Mouse (Mus musculus) lung, adult 2 months (tissue): ENCODE results near the gene Lypd3. TPM values are rescaled to one million over a fixed set of nuclear protein-coding genes. Genes with fewer than 3 reads are reported as not detected.

Source experiments
- DNase-seq: peaks from one replicate; pipeline ENCODE4 v3.0.0; 2022
- H3K4me1 ChIP-seq: fragments of 200-500 bp; 2 replicates; pipeline ENCODE4 v1.6.1; 2011; ENCODE audit warnings: low read length; ENCODE audit not compliant: control insufficient read depth, insufficient read depth
- H3K4me3 ChIP-seq: fragments of 200-500 bp; replicated peaks from 2 replicates; pipeline ENCODE3; 2011; ENCODE audit warnings: low read depth, mild to moderate bottlenecking, control low read depth, low read length; ENCODE audit errors: extremely low read depth
- CTCF ChIP-seq: fragments of 200-500 bp; IDR thresholded peaks from 2 replicates; pipeline ENCODE4 v1.5.1; 2011; ENCODE audit warnings: mild to moderate bottlenecking, low read length, control low read depth; ENCODE audit not compliant: insufficient read depth
- POLR2A ChIP-seq: fragments of 200-500 bp; IDR thresholded peaks from 2 replicates; pipeline ENCODE4 v1.6.1; 2011; ENCODE audit warnings: low read depth, mild to moderate bottlenecking, control low read depth, low read length, borderline replicate concordance; ENCODE audit errors: extremely low read depth
- WGBS: fragments of 180-500 bp; shearing (Covaris S2); methylation state at CpG from one replicate; pipeline ENCODE4 v1.1.7; 2018; 5-methylcytosine and 5-hydroxymethylcytosine counted together
- polyA plus RNA-seq: library from polyadenylated mRNA; depleted of rRNA; stranded (reverse); fragments of >200 nt; gene quantifications from 2 replicates; pipeline ENCODE4 v1.2.3, GENCODE M21; 2012

The Lypd3 gene
- polyA plus RNA-seq, 1 experiment = 63.0 TPM

GRCm38 (mm10) chr7:24595464-24595863 is 40.9 kb upstream of the Lypd3 start:
- H3K4me3 ChIP-seq = no peak overlapping the region
- TF ChIP-seq CTCF (no peak), POLR2A (no peak)
- no peak for DNase-seq
- 68% methylated on average over 2 of the region's 2 CpGs for WGBS
- no peaks in the 10 kb centered on the region; the same call in 1 of the 2 replicates for H3K4me1 ChIP-seq

DNA sequence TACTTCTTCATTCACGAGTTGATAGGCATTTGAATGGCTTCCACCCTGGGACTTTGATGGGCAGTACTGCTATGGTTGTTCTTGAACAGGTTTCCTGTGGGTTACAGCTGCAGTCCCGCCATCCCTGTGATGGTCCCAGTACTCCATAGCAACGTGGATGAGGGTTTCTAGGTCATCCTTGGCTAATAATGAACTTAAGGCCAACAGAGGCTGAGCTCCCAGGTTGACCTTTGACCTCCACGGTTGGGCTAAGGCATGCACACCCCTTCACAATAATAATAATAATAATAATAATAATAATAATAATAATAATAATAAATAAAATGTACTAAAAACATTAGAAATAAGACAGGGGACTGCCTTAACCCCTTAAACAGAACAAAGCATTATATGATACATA is 38.2 kb upstream of the Lypd3 start:
- no peak overlapping the region for H3K4me3 ChIP-seq
- no peaks in the 10 kb centered on the region; the same call in none of the 2 replicates for H3K4me1 ChIP-seq
- 63% methylated on average over 4 of the region's 4 CpGs for WGBS
- no peak for DNase-seq
- TF ChIP-seq POLR2A (no peak), CTCF (no peak)

DNA sequence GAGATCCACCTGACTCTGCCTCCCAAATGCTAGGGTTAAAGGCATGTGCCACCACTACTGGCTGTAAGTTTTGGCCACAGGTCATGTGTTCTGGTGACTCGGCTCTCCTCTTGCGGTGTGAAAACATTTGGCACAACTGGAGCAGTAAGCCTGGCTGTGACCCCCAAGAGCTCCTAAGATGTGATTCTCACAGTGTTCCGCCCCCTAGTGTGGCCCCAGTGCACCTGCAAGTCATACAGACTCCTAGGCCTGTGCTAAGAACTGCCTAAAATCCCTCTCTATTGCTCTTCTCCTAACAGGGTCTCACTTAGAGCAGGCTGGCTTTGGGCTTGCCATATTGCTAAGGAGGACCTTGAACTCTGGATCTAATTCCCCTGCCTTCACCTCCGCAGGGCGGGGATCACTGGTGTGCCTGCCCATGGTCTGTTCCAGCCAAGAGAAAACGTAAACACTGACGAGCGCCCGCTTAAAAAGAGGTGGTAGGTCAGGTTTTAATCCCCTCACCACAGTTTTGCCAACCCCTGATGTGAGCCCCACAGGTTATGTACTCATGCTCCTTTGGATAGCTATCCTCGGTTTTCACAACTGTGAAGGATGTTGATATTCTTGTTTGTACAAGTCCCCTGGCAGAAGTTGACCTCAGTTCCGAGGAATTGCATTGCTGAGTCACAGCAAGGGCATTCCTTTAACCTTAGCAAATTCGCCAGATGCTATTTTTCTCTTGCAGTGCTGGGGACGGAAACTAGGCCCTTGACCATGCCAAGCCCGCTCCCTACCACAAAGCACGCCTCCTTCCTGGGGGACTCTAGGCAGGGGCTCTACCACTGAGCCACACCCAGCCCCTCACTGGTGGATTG is 36.9 kb upstream of the Lypd3 start:
- Histone ChIP-seq H3K4me1 (no peaks in the 10 kb centered on the region; the same call in 1 of the 2 replicates), H3K4me3 (no peak overlapping the region)
- WGBS = 66% methylated on average over 15 of the region's 15 CpGs
- TF ChIP-seq POLR2A = no peak
- TF ChIP-seq CTCF = peak; percentile 28
- no peak for DNase-seq

- WGBS = 6% methylated on average over 13 of the region's 13 CpGs
- TF ChIP-seq POLR2A = no peak
- TF ChIP-seq CTCF = peak; percentile 100
- peak; percentile 94 for DNase-seq
- H3K4me3 ChIP-seq = no peak overlapping the region
- H3K4me1 ChIP-seq = no peaks in the 10 kb centered on the region; the same call in 1 of the 2 replicates
Observed at GRCm38 (mm10) chr7:24600941-24601597, 35.3 kb upstream of the Lypd3 start.

DNA sequence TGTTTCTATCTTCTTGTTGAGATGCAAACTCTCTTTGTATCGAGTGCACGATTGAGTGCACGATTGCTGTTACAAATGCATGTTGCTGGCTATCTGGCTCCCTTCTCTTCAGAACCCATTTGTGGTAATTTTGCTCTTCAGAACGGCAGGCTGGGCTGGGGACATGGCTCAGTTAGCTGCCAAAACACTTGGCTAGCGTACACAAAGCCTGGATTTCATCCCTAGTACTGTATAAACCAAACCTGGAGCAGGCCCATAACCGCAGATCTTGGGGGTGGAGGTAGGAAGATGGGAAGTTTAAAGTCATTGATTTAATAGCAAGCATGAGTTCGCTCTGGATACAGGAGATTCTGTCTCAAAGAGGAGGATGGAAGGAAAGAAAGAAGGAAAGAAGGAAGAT is 30.8 kb upstream of the Lypd3 start:
- TF ChIP-seq POLR2A = no peak
- no peak for TF ChIP-seq CTCF
- DNase-seq = no peak
- Histone ChIP-seq H3K4me1 (no peaks in the 10 kb centered on the region; the same call in 1 of the 2 replicates), H3K4me3 (no peak overlapping the region)
- 70% methylated on average over 7 of the region's 7 CpGs for WGBS

DNA sequence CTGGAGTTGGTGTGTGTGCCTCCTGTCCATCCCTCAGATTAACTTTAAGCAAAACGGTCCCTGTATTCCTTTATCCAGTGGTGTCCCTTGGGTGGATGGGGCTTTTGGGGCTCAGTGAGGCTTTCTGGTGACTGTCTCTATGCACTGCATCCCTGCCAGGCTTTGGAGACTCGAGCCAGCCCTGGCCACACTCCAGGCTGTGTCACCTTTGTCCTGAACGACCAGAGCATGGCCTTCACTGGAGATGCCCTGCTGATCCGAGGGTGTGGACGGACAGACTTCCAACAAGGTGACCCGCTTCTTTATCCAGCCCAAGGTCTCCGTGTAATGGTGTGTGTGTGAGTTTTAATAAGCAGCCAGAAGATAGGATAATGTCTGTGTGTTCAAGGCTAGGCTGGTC is 30.3 kb upstream of the Lypd3 start:
- DNase-seq = no peak
- Histone ChIP-seq H3K4me1 (no peaks in the 10 kb centered on the region; the same call in 1 of the 2 replicates), H3K4me3 (no peak overlapping the region)
- WGBS = 81% methylated on average over 7 of the region's 7 CpGs
- TF ChIP-seq POLR2A (no peak), CTCF (no peak)

- H3K4me3 ChIP-seq = no peak overlapping the region
- TF ChIP-seq POLR2A (no peak), CTCF (no peak)
- no peak for DNase-seq
- H3K4me1 ChIP-seq = no peaks in the 10 kb centered on the region
- WGBS = 52% methylated on average over 6 of the region's 6 CpGs
Observed at GRCm38 (mm10) chr7:24608017-24608416, 28.3 kb upstream of the Lypd3 start.

DNA sequence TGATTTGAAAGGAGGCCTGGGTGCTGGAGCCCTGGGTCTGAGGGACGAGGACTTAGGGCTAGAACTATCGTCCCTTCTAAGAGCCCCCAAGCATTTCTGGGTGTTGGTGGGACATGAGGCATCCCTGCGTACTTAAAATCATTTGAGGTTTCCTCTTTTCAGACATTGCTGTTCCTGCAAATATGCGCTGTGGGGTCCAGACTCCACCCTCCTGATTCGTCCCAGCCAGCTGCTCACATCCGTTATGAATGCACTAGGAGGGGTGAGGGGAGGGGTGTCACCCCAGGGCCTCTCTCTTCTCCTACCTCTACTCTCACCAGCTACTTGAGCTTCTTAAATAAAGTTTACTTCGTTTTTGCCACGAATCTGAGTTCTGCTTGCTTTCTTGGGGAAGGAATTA is 27.8 kb upstream of the Lypd3 start:
- no peak for DNase-seq
- no peaks in the 10 kb centered on the region for H3K4me1 ChIP-seq
- 59% methylated on average over 8 of the region's 8 CpGs for WGBS
- no peak overlapping the region for H3K4me3 ChIP-seq
- no peak for TF ChIP-seq CTCF
- TF ChIP-seq POLR2A = no peak

- peak within 1 kb of the TSS; percentile 59 for H3K4me3 ChIP-seq
- no peaks in the 10 kb centered on the region for H3K4me1 ChIP-seq
- WGBS = 6% methylated on average over 26 of the region's 27 CpGs
- peak; percentile 58 for DNase-seq
- no peak for TF ChIP-seq POLR2A
- no peak for TF ChIP-seq CTCF
Observed at GRCm38 (mm10) chr7:24610144-24610878, 26.0 kb upstream of the Lypd3 start, which contains the start of gene Phldb3. Gene Phldb3 (plus strand): TSS chr7:24610763.
